Mouse (Mus musculus): ENCODE results near the gene Prkcb.

GRCm38 (mm10) chr7:122670442-122670872 is 381.9 kb downstream of the Prkcb start, which contains the start of gene Cacng3:
- TF ChIP-seq CTCF (IDR thresholded peaks at IDR 0.05; ENCODE audit: control insufficient read depth, insufficient read depth, insufficient read length) = no peak
- no peak for TF ChIP-seq USF1 (IDR thresholded peaks at IDR 0.05; ENCODE audit: low read depth)
- no peak for TF ChIP-seq CEBPB (IDR thresholded peaks at IDR 0.05; ENCODE audit: low read depth)
- no peak for TF ChIP-seq MAX (IDR thresholded peaks at IDR 0.05)
- TF ChIP-seq MYOD1 (IDR thresholded peaks at IDR 0.05; ENCODE audit: control insufficient read depth, insufficient read length, low read depth) = no peak
